Mouse (Mus musculus) limb, embryonic 11.5 days (tissue): ENCODE measurements around the gene Ttc32. TPM values are rescaled to one million over a fixed set of nuclear protein-coding genes. Genes with fewer than 3 reads are reported as not detected.

Source experiments
- ATAC-seq: fragments of 200-750 bp; cut with Nextera tagmentation; 2 replicates; pipeline ENCODE4 v1.8.0; 2017; ENCODE audit warnings: low read depth; ENCODE audit not compliant: insufficient number of reproducible peaks, low FRiP score, low TSS enrichment
- DNase-seq: peaks from one replicate; pipeline ENCODE4 v3.0.0-alpha.2; 2015; ENCODE audit warnings: low spot score
- H3K27ac ChIP-seq: fragments of 300-500 bp; sonication (generic); replicated peaks from 2 replicates; pipeline ENCODE4 v1.5.1; 2014; ENCODE audit warnings: low read depth, mild to moderate bottlenecking, low read length
- H3K27me3 ChIP-seq: fragments of 300-500 bp; sonication (generic); 2 replicates; pipeline ENCODE4 v1.6.1; 2014; ENCODE audit warnings: mild to moderate bottlenecking, low read length, mixed read lengths; ENCODE audit not compliant: control insufficient read depth, insufficient read depth
- H3K36me3 ChIP-seq: fragments of 300-500 bp; sonication (generic); 2 replicates; pipeline ENCODE4 v1.6.1; 2014; ENCODE audit warnings: mild to moderate bottlenecking, low read length, moderate library complexity, mixed read lengths; ENCODE audit not compliant: control insufficient read depth, insufficient read depth
- H3K4me1 ChIP-seq: fragments of 300-500 bp; sonication (generic); 2 replicates; pipeline ENCODE4 v1.6.1; 2014; ENCODE audit warnings: low read length, mixed read lengths; ENCODE audit not compliant: control insufficient read depth, insufficient read depth
- H3K4me2 ChIP-seq: fragments of 300-500 bp; sonication (generic); 2 replicates; pipeline ENCODE4 v1.6.1; 2014; ENCODE audit warnings: low read depth, mild to moderate bottlenecking, moderate library complexity; ENCODE audit not compliant: severe bottlenecking
- H3K4me3 ChIP-seq: fragments of 300-500 bp; sonication (generic); 2 replicates; pipeline ENCODE4 v1.5.1; 2014; ENCODE audit warnings: low read depth, low read length
- H3K9ac ChIP-seq: fragments of 300-500 bp; sonication (generic); 2 replicates; pipeline ENCODE4 v1.6.1; 2014; ENCODE audit warnings: mild to moderate bottlenecking, low read length
- H3K9me3 ChIP-seq: fragments of 300-500 bp; sonication (generic); 2 replicates; pipeline ENCODE4 v1.6.1; 2016; ENCODE audit warnings: low read length; ENCODE audit not compliant: control insufficient read depth
- WGBS: fragments of 180-500 bp; shearing (Covaris S2); extraction: QIAGEN DNeasy Blood & Tissue Kit; methylation state at CpG from one replicate; pipeline ENCODE4 v1.1.7; 2014; 5-methylcytosine and 5-hydroxymethylcytosine counted together
- polyA plus RNA-seq: library from polyadenylated mRNA; unstranded; fragments of >200 nt; fragmentation: Nextera tagmentation; extraction: Ambion mirVana; gene quantifications from 2 replicates; pipeline ENCODE4 v1.2.1, GENCODE M21; 2014

Gene Ttc32
- polyA plus RNA-seq, 1 experiment from 2014 or later, result 17.1 TPM

DNA sequence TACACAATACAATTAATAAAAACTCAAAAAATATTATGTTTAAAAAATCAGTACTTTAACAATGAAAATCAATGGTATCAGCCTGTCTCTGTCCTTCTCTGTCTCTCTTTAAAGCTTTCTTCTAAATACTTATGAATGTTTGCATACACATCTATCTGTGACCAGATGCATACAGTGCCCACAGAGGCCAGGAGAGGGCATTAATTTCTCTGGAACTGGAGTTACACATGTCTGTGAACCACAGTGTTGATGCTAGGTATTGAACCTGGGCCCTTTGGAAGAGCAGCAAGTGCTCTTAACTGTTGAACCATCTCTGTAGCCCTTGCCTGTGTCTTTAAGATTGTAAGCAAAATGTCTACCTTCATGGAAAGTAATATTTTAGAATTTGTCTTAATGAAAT, 3.3 kb downstream of the Ttc32 start:
- Histone ChIP-seq H3K36me3 (no peaks in the 10 kb centered on the region), H3K9me3 (no peaks in the 10 kb centered on the region), H3K4me2 (no peak overlapping the region), H3K27ac (no peak overlapping the region), H3K4me3 (no peak overlapping the region), H3K4me1 (no peaks in the 10 kb centered on the region), H3K9ac (no peak overlapping the region), H3K27me3 (no peaks in the 10 kb centered on the region)
- DNase-seq (no peak), ATAC-seq (no peak)

GRCm38 (mm10) chr12:9036409-9036808, 6.6 kb downstream of the Ttc32 start:
- Histone ChIP-seq H3K36me3 (no peaks in the 10 kb centered on the region), H3K9ac (no peak overlapping the region), H3K9me3 (no peaks in the 10 kb centered on the region), H3K4me3 (no peak overlapping the region), H3K27ac (no peak overlapping the region), H3K27me3 (no peaks in the 10 kb centered on the region), H3K4me1 (0 out of 2 replicates have a peak, but pooled peaks cover 2% of the 10 kb centered on the region), H3K4me2 (no peak overlapping the region)
- ATAC-seq (no peak), DNase-seq (no peak)
- WGBS, result 84% methylated on average over 9 of the region's 9 CpGs

DNA sequence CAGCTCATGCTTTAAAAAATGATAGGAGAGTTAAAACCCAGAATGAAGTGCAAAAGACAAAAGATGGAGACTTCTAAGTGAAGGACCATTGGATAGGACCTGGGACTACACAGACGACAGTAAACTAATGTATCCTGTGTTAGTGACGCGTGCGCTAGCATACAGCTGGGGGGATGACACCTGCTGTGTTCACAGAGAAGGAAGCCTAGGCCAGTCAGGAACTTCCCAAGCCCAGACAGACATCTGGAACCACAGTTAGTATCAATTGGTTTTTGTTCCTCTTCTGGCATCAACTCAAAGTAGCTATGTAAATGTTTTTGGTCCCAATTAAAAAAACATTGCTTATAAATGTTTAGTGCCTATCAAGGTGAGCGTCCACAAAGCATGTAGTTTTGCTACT, 10.4 kb downstream of the Ttc32 start:
- WGBS, result 73% methylated on average over 5 of the region's 5 CpGs

DNA sequence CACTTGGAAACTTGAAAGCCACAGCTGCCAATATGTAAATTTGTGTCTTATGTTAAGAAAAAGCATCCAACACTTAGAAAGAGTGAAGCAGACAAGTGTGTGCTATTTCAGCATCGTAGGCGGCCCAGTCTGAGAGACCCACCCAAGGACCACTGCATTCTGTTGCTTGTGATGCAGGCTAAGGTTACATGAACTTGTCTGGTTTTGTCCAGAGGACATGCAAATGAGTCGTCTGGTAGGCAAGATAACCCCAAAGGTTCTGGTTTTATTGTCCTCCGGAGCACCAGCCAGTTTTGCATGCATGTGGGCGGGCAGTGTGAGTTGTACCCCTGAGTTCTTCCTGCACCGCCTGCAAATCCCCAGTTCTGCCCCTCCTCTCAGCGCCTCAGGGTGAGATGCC, 10.9 kb downstream of the Ttc32 start:
- no peak overlapping the region for H3K4me2 ChIP-seq
- H3K9me3 ChIP-seq, result no peaks in the 10 kb centered on the region
- 0 out of 2 replicates have a peak, but pooled peaks cover 2% of the 10 kb centered on the region for H3K4me1 ChIP-seq
- H3K27ac ChIP-seq, result no peak overlapping the region
- no peak for DNase-seq
- no peaks in the 10 kb centered on the region for H3K36me3 ChIP-seq
- no peak overlapping the region for H3K4me3 ChIP-seq
- no peak overlapping the region for H3K9ac ChIP-seq
- WGBS, result 65% methylated on average over 7 of the region's 7 CpGs
- ATAC-seq, result no peak
- no peaks in the 10 kb centered on the region for H3K27me3 ChIP-seq

More for the DNA sequence above, 10.4 kb downstream of the Ttc32 start:
- no peaks in the 10 kb centered on the region for H3K36me3 ChIP-seq
- DNase-seq (no peak), ATAC-seq (no peak)
- 0 out of 2 replicates have a peak, but pooled peaks cover 2% of the 10 kb centered on the region for H3K4me1 ChIP-seq
- no peak overlapping the region for H3K27ac ChIP-seq
- no peak overlapping the region for H3K4me3 ChIP-seq
- H3K4me2 ChIP-seq, result no peak overlapping the region
- no peak overlapping the region for H3K9ac ChIP-seq
- H3K27me3 ChIP-seq, result no peaks in the 10 kb centered on the region
- no peaks in the 10 kb centered on the region for H3K9me3 ChIP-seq

DNA sequence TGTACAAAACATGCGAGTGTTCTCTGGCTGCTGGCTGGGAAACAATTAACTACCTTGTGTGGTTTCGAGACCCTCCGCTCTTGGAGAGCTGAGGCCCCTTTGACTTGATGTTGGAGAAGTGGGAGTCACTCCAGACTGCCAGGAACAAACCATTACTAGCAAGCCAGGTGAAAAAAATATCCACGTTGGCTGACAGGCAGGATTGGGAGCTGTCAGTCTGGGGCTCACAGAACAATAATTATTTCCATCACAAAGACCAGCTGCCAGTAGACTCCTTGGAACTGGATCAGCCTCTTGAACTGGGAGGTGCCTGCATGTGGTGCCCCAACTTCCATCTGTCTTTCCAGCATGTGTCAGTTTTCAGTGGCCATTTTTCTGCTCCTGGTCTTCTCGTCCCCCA, 12.5 kb downstream of the Ttc32 start:
- Histone ChIP-seq H3K27ac (no peak overlapping the region), H3K4me3 (no peak overlapping the region), H3K36me3 (no peaks in the 10 kb centered on the region), H3K9ac (no peak overlapping the region), H3K9me3 (no peaks in the 10 kb centered on the region), H3K27me3 (no peaks in the 10 kb centered on the region), H3K4me1 (0 out of 2 replicates have a peak, but pooled peaks cover 2% of the 10 kb centered on the region), H3K4me2 (no peak overlapping the region)
- ATAC-seq (no peak), DNase-seq (no peak)
- WGBS, result 81% methylated on average over 5 of the region's 5 CpGs

- Histone ChIP-seq H3K27me3 (no peaks in the 10 kb centered on the region), H3K36me3 (no peaks in the 10 kb centered on the region), H3K4me2 (no peak overlapping the region), H3K27ac (no peak overlapping the region), H3K4me3 (no peak overlapping the region), H3K9me3 (no peaks in the 10 kb centered on the region), H3K9ac (no peak overlapping the region), H3K4me1 (0 out of 2 replicates have a peak, but pooled peaks cover 2% of the 10 kb centered on the region)
- no peak for DNase-seq
- ATAC-seq, result no peak
- 87% methylated on average over 3 of the region's 3 CpGs for WGBS
These were observed 13.0 kb downstream of the Ttc32 start for GRCm38 (mm10) chr12:9042759-9043158.

- DNase-seq (no peak), ATAC-seq (no peak)
- 93% methylated on average over 7 of the region's 7 CpGs for WGBS
- H3K36me3 ChIP-seq, result no peaks in the 10 kb centered on the region
- no peaks in the 10 kb centered on the region for H3K27me3 ChIP-seq
- H3K4me1 ChIP-seq, result 0 out of 2 replicates have a peak, but pooled peaks cover 2% of the 10 kb centered on the region
- H3K9ac ChIP-seq, result no peak overlapping the region
- no peak overlapping the region for H3K27ac ChIP-seq
- no peak overlapping the region for H3K4me2 ChIP-seq
- H3K9me3 ChIP-seq, result no peaks in the 10 kb centered on the region
- no peak overlapping the region for H3K4me3 ChIP-seq
These were observed 14.9 kb downstream of the Ttc32 start for GRCm38 (mm10) chr12:9044666-9045065.

GRCm38 (mm10) chr12:9046674-9047073, 16.9 kb downstream of the Ttc32 start:
- ATAC-seq (no peak), DNase-seq (no peak)
- H3K4me3 ChIP-seq, result no peak overlapping the region
- 76% methylated on average over 4 of the region's 4 CpGs for WGBS
- no peaks in the 10 kb centered on the region for H3K9me3 ChIP-seq
- no peaks in the 10 kb centered on the region for H3K27me3 ChIP-seq
- no peak overlapping the region for H3K4me2 ChIP-seq
- H3K4me1 ChIP-seq, result peaks cover 4% of the 10 kb centered on the region
- H3K9ac ChIP-seq, result no peak overlapping the region
- H3K27ac ChIP-seq, result no peak overlapping the region
- H3K36me3 ChIP-seq, result no peaks in the 10 kb centered on the region

DNA sequence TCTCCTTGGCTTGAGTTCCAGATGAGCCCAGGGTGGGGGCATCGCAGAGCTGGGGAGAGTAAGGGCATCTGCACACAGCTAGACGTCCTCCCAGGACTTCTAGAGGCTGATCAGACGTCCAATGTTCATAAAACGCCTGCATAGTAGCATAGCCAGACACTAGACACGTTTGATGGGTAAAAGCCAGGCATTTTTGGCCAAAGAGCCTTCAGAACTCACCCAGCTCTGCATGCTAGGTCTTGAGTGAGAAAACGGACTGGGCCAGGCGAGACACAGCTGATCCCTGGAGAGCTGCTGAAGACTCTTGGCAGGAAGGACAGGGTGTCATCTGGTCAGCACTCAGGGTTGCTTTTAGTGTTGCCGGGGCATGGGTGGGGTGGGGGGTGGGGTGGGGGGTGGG, 18.3 kb downstream of the Ttc32 start:
- Histone ChIP-seq H3K27ac (no peak overlapping the region), H3K36me3 (no peaks in the 10 kb centered on the region), H3K4me1 (peaks cover 4% of the 10 kb centered on the region), H3K9ac (no peak overlapping the region), H3K9me3 (no peaks in the 10 kb centered on the region), H3K4me2 (no peak overlapping the region), H3K4me3 (no peak overlapping the region), H3K27me3 (no peaks in the 10 kb centered on the region)
- 78% methylated on average over 8 of the region's 8 CpGs for WGBS
- ATAC-seq (no peak), DNase-seq (no peak)
